Mouse (Mus musculus) frontal cortex, adult (tissue): Measurements from ENCODE around the gene Dst.
"Not testable (repeated sequence)": the region's sequence is repeated elsewhere in the genome, so short reads cannot be mapped to it uniquely, and the experiment has no call there.

Experiments used
- ATAC-seq: cut with Nextera tagmentation; 2 replicates; pipeline ENCODE4 v1.9.2; 2017; ENCODE audit warnings: mild to moderate bottlenecking, moderate library complexity, mixed read lengths; ENCODE audit not compliant: low TSS enrichment

Gene Dst

GRCm38 (mm10) chr1:34287731-34288130 is 379.7 kb downstream of the Dst start:
- no peak for ATAC-seq

GRCm38 (mm10) chr1:34288181-34288580 is 380.2 kb downstream of the Dst start:
- no peak for ATAC-seq

DNA sequence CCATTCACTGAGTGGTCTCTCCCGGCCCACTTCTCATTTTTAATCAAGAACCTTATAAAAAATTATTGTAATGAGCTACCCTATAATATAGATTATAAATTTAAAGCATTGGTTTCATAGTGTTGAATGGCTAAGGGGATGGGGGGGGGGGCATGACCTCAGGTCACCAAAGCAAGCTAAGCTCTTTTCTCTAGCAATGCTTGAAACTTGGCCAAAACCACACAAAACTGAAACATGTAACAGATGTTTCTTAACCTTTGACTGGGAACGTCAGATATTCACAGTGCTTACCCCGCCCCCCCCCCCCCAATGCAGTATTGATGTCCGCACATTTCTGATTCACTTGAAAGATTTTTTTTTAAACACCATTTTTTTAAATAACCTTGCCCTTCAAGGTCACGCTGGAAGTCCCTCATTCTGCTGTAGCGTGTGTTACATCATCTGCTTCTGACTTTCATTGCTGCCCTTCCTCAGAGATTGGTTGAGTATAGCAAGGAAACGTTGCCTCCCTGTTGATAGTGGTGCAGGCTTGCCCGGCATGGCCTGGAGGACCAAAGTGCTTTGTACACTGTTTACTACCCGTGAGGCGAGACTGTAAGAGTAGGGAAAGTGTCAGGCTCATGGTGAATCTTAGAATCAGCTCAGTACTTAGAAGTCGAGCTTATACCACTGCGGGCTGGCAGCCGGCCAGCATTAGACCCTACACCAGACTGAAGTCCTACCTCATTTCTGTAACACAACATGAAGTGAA is 380.9 kb downstream of the Dst start:
- ATAC-seq = no peak

DNA sequence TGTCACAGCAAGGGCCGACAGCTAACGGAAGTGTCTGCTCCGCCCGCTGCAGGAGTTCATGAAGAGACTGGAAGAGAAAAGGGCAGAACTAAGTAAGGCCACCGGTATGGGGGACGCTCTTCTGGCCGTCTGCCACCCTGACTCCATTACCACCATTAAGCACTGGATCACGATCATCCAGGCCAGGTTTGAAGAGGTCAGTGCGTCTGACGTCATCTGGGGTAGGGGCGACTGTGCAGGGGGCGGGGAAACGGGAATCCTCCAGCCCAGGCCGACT is 381.4 kb downstream of the Dst start:
- no peak for ATAC-seq

DNA sequence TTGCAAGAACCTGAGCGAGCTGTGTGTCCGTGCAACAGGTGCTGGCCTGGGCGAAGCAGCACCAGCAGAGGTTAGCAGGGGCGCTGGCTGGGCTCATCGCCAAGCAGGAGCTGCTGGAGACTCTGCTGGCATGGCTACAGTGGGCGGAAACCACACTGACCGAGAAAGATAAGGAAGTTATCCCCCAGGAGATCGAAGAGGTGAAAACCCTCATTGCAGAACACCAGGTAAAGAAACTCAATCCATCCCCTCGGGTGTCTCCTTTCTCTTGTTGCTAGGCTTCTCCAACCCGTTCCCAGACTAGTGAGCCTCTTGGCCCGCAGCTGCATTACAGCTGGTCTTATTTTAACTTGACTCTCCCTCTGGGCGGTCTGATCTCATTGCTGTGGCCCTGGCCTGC is 382.3 kb downstream of the Dst start:
- no peak for ATAC-seq

- ATAC-seq = no peak
Measured at GRCm38 (mm10) chr1:34293198-34293597, 385.2 kb downstream of the Dst start.

- ATAC-seq = no peak
Measured at GRCm38 (mm10) chr1:34297636-34298035, 389.6 kb downstream of the Dst start.

DNA sequence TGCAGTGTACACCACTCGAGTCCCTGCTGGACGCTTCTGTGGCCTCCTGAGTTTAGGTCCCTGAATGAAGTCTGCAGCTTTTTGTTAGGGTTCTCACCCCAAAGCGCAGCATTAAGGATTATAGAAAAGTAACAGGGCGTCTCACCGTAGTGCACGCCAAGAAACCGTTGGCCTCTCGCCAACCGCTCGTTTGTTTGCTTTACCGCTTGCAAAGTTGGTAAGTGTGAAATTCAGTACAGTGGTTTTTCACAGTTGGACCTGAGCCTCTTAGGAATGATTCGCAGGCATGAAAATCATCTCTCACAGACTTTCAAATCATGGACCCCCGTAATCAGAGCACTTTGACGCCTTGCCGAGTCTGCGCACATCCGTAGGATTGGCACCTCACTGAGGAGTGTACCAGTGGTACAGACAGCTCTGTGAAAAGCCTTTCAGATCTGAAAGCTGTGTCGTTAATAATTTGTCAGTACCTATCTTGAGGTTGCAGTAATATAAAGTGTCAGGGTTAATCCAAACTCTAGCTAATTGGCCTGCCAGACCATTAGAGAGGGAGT is 390.7 kb downstream of the Dst start:
- no peak for ATAC-seq

- no peak for ATAC-seq
Measured at GRCm38 (mm10) chr1:34299507-34299906, 391.5 kb downstream of the Dst start.

- peak; percentile 45 for ATAC-seq
Measured at GRCm38 (mm10) chr1:34300309-34300980, 392.4 kb downstream of the Dst start.

- ATAC-seq = no peak
Measured at GRCm38 (mm10) chr1:34304227-34304626, 396.2 kb downstream of the Dst start.

DNA sequence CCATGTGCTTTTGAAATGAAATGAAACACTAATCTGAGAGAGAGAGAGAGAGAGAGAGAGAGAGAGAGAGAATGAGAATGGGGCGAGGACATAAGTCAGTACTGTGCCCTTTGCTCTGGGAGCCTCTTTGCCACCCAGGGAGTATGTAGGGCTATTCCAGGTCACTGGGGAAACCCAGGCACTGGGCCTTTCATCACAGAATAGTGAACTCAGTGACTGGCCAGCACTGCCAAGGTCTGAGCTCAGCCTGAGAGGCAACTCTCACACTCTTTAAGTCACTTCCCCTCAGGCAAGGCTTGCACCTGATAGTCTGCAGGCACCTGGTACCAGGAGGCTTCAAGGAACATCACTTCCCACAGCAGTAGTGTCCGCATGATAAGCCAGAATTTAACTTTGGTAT is 398.7 kb downstream of the Dst start:
- ATAC-seq = no peak

GRCm38 (mm10) chr1:34307191-34307590 is 399.2 kb downstream of the Dst start:
- ATAC-seq = no peak

DNA sequence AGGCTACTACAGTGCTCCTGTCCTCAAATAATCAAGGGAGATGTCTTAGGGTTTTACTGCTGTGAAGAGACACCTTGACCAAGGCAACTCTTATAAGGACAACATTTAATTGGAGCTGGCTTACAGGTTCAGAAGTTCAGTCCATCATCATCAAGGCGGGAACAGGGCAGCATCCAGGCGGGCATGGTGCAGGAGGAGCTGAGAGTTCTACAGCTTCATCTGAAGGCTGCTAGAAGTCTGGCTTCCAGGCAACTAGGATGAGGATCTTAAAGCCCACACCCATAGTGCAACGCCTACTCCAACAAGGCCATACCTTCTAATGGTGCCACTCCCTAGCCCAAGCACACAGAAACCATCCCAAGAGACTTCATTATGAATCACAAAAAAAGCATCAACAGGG is 400.8 kb downstream of the Dst start:
- ATAC-seq = not testable (repeated sequence)

GRCm38 (mm10) chr1:34309396-34309795 is 401.4 kb downstream of the Dst start:
- ATAC-seq = no peak

DNA sequence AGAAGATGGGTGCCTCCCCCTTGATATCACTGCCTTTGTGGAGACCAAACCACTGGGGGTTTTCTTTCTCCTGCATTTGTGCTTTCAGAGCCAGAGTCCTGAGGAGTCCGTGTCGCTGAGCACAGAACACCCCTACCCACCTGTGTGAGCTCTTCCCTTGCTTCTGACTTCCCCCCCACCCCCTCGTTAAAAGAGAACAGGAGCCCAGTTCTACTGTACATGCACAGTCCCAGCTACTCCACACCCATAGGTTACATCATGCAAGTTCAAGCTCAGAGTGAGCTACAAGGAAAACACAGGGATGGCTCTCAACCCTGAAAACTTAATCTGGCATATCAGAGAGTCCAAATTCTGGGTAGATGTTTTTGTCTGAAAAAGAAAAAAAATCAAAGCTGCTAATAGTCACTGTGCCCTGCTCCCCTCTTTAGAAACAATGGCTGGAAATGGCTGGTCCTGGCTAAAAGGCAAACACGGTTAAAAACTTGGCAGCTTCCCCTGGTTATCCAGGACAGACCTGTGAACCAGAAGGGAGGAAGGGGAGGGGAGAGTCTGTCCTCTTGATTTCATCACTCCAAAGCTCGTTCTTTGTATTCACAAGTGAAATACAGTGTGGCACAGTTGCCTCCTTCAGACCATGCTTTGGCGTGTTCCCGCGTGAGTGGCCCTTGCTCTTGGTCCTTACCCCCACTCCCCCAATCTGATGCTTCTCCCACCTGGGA is 402.7 kb downstream of the Dst start:
- ATAC-seq = no peak; the same call in 1 of the 2 replicates

GRCm38 (mm10) chr1:34312806-34313205 is 404.8 kb downstream of the Dst start:
- no peak for ATAC-seq

- ATAC-seq = no peak
Measured at GRCm38 (mm10) chr1:34315381-34315780, 407.4 kb downstream of the Dst start.

- no peak for ATAC-seq
Measured at GRCm38 (mm10) chr1:34324255-34324654, 416.2 kb downstream of the Dst start.

GRCm38 (mm10) chr1:34328606-34329005 is 420.6 kb downstream of the Dst start:
- ATAC-seq = no peak

DNA sequence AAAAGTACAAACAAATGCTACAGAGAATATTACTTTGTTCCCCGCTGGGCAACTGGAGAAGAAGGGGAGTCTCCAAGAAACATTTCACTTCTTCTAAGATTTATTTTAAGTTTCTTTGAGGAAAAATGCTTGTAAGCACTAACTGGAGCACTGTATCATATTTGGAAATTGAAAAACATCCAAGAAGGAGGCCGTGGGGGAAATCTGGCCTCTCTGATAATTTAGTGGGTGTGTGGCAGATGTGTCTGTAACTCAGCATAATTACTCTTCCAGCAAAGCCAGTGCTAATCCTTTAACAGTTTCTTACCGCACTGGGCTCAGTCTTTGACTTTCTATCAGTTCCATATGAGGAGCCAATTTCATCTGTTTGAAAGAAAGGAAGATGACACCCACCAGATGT is 423.7 kb downstream of the Dst start:
- ATAC-seq = peak; percentile 81
